Mouse (Mus musculus): Measurements from ENCODE around the gene Olfm3.

The Olfm3 gene

GRCm38 (mm10) chr3:115064901-115065300 is 161.0 kb downstream of the Olfm3 start:
- in situ Hi-C loops (cut with MboI; ENCODE audit: unreplicated experiment in 2 of 2), result no loop called here

DNA sequence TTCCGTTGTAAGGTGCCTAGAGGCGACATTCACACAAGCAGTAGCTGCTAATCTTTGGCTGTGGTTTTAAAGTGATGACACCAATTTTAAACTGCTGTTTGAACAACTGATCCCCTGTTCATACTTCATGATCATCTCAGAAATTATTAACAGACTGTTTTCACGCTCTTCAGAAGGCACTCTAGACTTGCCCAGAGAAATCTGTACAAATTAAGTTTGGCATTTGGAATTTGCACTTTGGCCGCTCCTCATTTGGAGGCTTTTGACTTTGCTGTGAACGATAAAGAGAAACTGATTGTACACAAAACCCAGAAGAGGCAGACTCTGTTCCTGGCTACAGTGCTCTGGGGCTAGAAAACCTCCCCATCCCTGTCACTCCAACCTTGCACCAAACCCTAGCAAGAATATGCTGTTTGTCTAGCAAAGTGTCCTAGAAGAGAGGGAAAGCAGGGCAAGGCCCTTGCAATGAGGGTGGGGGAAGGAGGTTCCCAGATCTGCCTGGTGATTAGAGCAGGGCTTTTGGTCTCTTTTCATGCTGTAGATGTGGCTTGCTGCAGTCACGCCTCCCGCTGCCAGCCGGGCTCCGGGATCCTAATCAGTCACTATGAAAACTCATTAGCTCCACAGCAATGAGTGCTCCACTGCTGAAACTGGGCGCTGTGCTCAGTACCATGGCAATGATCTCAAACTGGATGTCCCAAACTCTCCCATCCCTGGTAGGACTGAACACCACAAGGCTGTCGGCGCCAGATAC is 176.7 kb downstream of the Olfm3 start:
- in situ Hi-C loops (cut with MboI; ENCODE audit: unreplicated experiment in 2 of 2), result no loop called here

- in situ Hi-C loops (cut with MboI; ENCODE audit: unreplicated experiment in 2 of 2), result no loop called here
Measured at GRCm38 (mm10) chr3:115081371-115081770, 177.5 kb downstream of the Olfm3 start.

DNA sequence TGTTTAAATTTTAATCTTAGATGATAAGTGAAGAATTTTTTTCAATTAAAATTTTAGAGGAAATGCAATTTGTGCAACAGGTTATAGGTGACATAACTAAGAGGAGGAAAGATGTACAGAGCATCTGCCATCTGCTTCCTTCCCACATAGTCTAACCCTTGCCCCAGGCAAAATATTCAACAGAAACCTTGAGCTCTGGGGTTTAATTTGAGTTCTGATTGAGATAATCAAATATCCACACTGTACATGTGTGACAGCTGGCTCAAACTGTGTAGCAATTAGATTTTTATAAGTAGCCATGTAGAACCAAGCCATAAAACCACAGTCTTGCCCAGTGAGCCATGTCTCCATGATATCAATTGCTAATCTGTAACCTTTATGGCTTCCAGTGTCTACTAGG is 179.1 kb downstream of the Olfm3 start:
- in situ Hi-C loops (cut with MboI; ENCODE audit: unreplicated experiment in 2 of 2), result no loop called here

GRCm38 (mm10) chr3:115088281-115088680 is 184.4 kb downstream of the Olfm3 start:
- in situ Hi-C loops (cut with MboI; ENCODE audit: unreplicated experiment in 2 of 2), result no loop called here

DNA sequence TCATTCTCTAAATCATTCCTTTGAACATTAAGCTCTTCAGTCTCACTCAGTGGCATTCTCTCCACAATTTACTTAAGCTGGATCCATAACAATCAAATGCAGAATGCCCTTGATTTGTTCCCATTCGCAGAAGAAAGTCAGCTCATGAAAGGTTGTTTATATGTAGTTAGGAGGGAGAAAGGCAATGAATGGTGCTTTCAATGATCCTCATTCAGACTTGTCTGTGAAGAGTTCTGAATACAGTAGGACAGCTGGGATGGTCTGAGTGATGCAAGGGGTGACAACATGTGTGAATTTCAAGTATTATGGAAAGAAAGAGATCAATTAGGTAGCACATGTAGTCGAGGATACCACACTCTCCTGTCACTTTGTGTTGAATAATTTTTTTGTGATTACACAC is 186.8 kb downstream of the Olfm3 start:
- in situ Hi-C loops (cut with MboI; ENCODE audit: unreplicated experiment in 2 of 2), result no loop called here

DNA sequence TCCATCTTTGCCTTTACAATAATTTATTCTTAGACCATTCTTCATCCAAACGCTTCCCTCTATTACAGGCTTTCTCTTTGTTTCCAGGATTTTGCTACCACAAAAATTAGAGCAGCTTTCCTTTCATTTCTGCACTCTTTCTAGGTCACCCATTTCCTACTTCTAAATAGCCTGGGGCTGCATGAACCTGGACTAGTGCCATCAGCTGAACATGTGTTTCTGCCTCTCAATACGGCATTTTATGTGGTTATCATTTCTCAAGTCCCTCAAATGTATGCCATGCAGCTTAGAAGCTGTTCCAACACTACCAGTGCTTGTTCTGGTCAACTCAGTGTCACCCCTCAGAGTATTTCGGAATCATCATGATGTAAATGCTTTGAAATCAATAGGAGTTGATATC is 191.6 kb downstream of the Olfm3 start:
- in situ Hi-C loops (cut with MboI; ENCODE audit: unreplicated experiment in 2 of 2), result no loop called here

DNA sequence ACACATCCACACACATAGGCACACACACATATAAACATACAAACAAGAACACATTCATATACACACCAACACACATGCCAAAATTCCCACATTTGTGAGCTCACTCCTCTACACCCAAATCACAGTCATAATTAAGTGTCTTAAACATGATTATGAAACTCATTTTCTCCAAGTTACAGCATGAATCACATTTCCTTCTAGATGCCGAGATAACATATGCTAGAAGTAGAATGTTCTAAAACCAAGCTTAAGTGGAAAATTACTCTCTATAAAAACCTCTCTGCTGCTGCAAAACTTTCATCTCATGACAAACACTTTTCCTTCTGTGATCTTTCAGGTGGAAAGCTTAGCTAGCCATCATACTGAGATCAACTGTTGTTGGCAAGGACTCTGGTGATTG is 195.7 kb downstream of the Olfm3 start:
- in situ Hi-C loops (cut with MboI; ENCODE audit: unreplicated experiment in 2 of 2), result no loop called here

GRCm38 (mm10) chr3:115104155-115104801 is 200.4 kb downstream of the Olfm3 start:
- in situ Hi-C loops (cut with MboI; ENCODE audit: unreplicated experiment in 2 of 2), result no loop called here

DNA sequence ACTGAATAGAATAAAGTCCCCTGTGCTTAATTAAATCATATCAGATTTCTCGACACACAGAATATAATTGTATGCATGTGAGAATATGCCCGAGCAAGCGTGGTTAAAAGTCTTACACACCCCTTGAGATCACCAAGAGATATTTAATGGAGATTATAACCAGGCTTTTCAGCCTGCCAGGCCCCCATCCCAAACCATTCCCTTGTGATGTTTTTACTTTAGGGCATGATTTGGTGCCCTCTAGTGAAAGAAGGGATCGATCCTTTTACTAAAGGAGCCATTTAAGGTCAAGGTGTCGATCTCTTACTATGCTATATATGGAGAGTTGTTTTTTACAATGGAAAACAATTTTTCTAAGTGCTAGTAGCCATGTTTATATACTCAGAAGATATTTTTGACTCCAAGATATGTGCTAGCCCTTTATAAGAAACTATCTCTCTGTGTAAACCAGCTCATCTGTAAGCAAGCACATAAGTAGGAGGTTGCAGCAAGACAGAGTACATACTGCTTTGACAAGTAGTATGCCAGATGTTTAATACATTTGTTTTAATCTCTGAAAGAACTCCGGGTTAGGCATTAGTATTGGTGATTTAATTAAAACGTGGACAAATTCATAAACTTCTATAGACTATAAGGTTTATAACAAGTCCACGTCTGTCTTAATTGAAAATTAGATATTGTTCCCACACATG is 201.1 kb downstream of the Olfm3 start:
- in situ Hi-C loops (cut with MboI; ENCODE audit: unreplicated experiment in 2 of 2), result no loop called here

DNA sequence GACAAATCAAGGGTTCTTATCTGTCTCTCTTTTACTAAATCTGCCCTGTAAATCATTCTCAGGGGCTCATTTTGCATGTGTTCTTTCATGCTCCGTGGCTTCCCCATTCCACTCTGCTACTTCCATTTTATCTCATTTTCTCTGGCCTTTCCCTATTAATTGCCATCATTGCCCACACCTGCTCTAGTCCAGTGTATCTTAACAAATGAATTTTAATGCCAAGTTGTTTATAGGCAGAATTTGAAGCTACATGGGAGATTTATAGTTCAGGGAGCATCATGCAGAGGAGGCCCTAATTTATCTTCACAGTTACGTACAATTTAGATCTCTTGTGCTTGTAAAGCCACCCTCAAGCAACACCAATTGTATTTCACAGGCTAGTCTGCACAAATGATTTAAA is 241.8 kb downstream of the Olfm3 start:
- in situ Hi-C loops (cut with MboI; ENCODE audit: unreplicated experiment in 2 of 2), result no loop called here

- in situ Hi-C loops (cut with MboI; ENCODE audit: unreplicated experiment in 2 of 2), result no loop called here
Measured at GRCm38 (mm10) chr3:115146244-115146643, 242.4 kb downstream of the Olfm3 start.

DNA sequence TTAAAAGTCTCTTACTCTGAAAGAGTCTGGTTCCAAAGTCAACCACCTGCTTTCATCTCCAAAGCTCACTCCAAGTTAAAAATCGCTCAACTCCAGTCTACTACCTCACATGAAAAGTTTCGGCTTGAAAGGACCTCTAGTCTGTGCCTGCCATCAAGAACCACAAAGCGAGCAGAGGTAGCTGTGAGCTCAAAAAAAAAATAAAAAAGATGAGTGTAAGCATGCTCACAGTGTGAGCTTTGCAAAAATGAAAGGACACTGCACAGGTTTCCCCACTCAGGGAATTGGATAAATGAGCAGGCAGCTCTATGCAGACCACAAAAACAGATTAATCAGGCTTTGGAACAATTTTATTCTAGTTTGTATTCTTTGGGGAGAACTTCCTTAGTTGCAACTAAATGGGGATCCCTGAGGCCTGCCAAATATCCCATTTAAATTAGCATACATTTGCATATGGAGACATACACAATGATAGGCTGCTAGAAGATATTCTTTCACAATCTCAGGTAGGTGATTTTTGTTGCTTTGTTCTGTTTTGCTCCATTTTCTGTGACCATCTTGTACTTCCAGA is 255.1 kb downstream of the Olfm3 start:
- in situ Hi-C loops (cut with MboI; ENCODE audit: unreplicated experiment in 2 of 2), result no loop called here

DNA sequence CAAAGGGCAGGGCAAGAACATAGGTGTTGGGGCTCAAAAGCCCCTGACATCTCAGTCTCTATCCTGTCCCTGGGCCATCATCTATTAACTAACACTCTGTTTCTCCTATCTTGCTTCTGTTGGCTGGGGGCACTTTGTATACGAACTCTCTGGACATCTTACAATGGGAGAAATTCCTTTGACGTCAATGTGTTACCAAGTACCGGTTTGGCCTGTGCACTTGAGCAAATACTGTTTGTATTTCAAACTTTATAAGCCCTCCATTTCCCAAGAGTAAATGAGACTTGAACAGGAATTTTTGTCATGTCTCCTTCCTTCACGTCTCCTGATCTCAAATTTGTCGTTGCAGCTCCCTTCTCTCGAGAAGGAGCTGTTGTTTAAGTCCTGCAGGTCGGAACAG is 270.7 kb downstream of the Olfm3 start:
- in situ Hi-C loops (cut with MboI; ENCODE audit: unreplicated experiment in 2 of 2), result no loop called here
